Mouse (Mus musculus): Measurements from ENCODE around the gene Cdk4. TPM values are rescaled to one million over a fixed set of nuclear protein-coding genes. Genes with fewer than 3 reads are reported as not detected.

The Cdk4 gene
- polyA plus RNA-seq, 1 experiment from 2014 or later, result 3,194 TPM

- no peaks in the 10 kb centered on the region for H3K36me3 ChIP-seq (ENCODE audit: control insufficient read depth, insufficient read depth, low read length)
- peak overlapping the region; percentile 98 for H3K4me2 ChIP-seq (ENCODE audit: low read depth, severe bottlenecking)
- peak overlapping the region; percentile 90 for H3K4me3 ChIP-seq (ENCODE audit: low read depth, low read length)
- DNase-seq (ENCODE audit: low spot score) (no peak), ATAC-seq (ENCODE audit: insufficient number of reproducible peaks, low FRiP score, low TSS enrichment, low read depth) (no peak; the same call in 1 of the 2 replicates)
- 0 out of 2 replicates have a peak, but pooled peaks cover 4% of the 10 kb centered on the region for H3K4me1 ChIP-seq (ENCODE audit: control insufficient read depth, insufficient read depth, low read length)
- H3K27ac ChIP-seq (replicated peaks; ENCODE audit: low read depth, low read length), result no peak overlapping the region
- no peaks in the 10 kb centered on the region for H3K9me3 ChIP-seq (ENCODE audit: control insufficient read depth, low read length)
- H3K27me3 ChIP-seq (ENCODE audit: control insufficient read depth, insufficient read depth, low read length), result no peaks in the 10 kb centered on the region; the same call in 1 of the 2 replicates
- H3K9ac ChIP-seq (ENCODE audit: low read length), result peak overlapping the region; percentile 63
- 2% methylated on average over 20 of the region's 20 CpGs for WGBS
Measured at GRCm38 (mm10) chr10:127040569-127041214, 22.6 kb upstream of the Cdk4 start.

- Histone ChIP-seq H3K4me2 (ENCODE audit: low read depth, severe bottlenecking) (peak within 1 kb of the TSS; percentile 98), H3K36me3 (ENCODE audit: control insufficient read depth, insufficient read depth, low read length) (no peaks in the 10 kb centered on the region; the same call in 1 of the 2 replicates), H3K9me3 (ENCODE audit: control insufficient read depth, low read length) (no peaks in the 10 kb centered on the region), H3K9ac (ENCODE audit: low read length) (peak within 1 kb of the TSS; percentile 63), H3K4me1 (ENCODE audit: control insufficient read depth, insufficient read depth, low read length) (0 out of 2 replicates have a peak, but pooled peaks cover 4% of the 10 kb centered on the region), H3K27ac (replicated peaks; ENCODE audit: low read depth, low read length) (no peak within 1 kb of the TSS), H3K27me3 (ENCODE audit: control insufficient read depth, insufficient read depth, low read length) (no peaks in the 10 kb centered on the region; the same call in 1 of the 2 replicates), H3K4me3 (ENCODE audit: low read depth, low read length) (peak within 1 kb of the TSS; percentile 90)
- ATAC-seq (ENCODE audit: insufficient number of reproducible peaks, low FRiP score, low TSS enrichment, low read depth) (peak; percentile 74), DNase-seq (ENCODE audit: low spot score) (peak; percentile 66)
- WGBS, result under 1% methylated on average over 27 of the region's 28 CpGs
Measured at GRCm38 (mm10) chr10:127041274-127041766, 22.0 kb upstream of the Cdk4 start, which contains the start of the genes Mettl1 and Eef1akmt3. Gene Mettl1 (plus strand): TSS chr10:127041414. Gene Eef1akmt3 (minus strand): TSS chr10:127041513.

- H3K9me3 ChIP-seq (ENCODE audit: control insufficient read depth, low read length), result no peaks in the 10 kb centered on the region
- no peak overlapping the region for H3K27ac ChIP-seq (replicated peaks; ENCODE audit: low read depth, low read length)
- 0 out of 2 replicates have a peak, but pooled peaks cover 4% of the 10 kb centered on the region for H3K4me1 ChIP-seq (ENCODE audit: control insufficient read depth, insufficient read depth, low read length)
- H3K4me3 ChIP-seq (ENCODE audit: low read depth, low read length), result peak overlapping the region; percentile 90
- DNase-seq (ENCODE audit: low spot score) (peak; percentile 96), ATAC-seq (ENCODE audit: insufficient number of reproducible peaks, low FRiP score, low TSS enrichment, low read depth) (peak; percentile 67)
- H3K9ac ChIP-seq (ENCODE audit: low read length), result peak overlapping the region; percentile 63
- H3K27me3 ChIP-seq (ENCODE audit: control insufficient read depth, insufficient read depth, low read length), result no peaks in the 10 kb centered on the region; the same call in 1 of the 2 replicates
- H3K4me2 ChIP-seq (ENCODE audit: low read depth, severe bottlenecking), result peak overlapping the region; percentile 98
- WGBS, result 0% methylated on average over 44 of the region's 44 CpGs
- no peaks in the 10 kb centered on the region; the same call in 1 of the 2 replicates for H3K36me3 ChIP-seq (ENCODE audit: control insufficient read depth, insufficient read depth, low read length)
Measured at GRCm38 (mm10) chr10:127041774-127042338, 21.5 kb upstream of the Cdk4 start.

GRCm38 (mm10) chr10:127042468-127043115, 20.7 kb upstream of the Cdk4 start:
- no peak overlapping the region for H3K27ac ChIP-seq (replicated peaks; ENCODE audit: low read depth, low read length)
- H3K36me3 ChIP-seq (ENCODE audit: control insufficient read depth, insufficient read depth, low read length), result no peaks in the 10 kb centered on the region; the same call in 1 of the 2 replicates
- peaks cover 1% of the 10 kb centered on the region for H3K27me3 ChIP-seq (ENCODE audit: control insufficient read depth, insufficient read depth, low read length)
- peak overlapping the region; percentile 90 for H3K4me3 ChIP-seq (ENCODE audit: low read depth, low read length)
- H3K4me1 ChIP-seq (ENCODE audit: control insufficient read depth, insufficient read depth, low read length), result 0 out of 2 replicates have a peak, but pooled peaks cover 4% of the 10 kb centered on the region
- peak overlapping the region; percentile 98 for H3K4me2 ChIP-seq (ENCODE audit: low read depth, severe bottlenecking)
- no peaks in the 10 kb centered on the region for H3K9me3 ChIP-seq (ENCODE audit: control insufficient read depth, low read length)
- ATAC-seq (ENCODE audit: insufficient number of reproducible peaks, low FRiP score, low TSS enrichment, low read depth) (0 out of 2 replicates have a peak, but pooled peaks have one; percentile 4), DNase-seq (ENCODE audit: low spot score) (no peak)
- WGBS, result 22% methylated on average over 5 of the region's 5 CpGs
- H3K9ac ChIP-seq (ENCODE audit: low read length), result peak overlapping the region; percentile 63

- H3K4me3 ChIP-seq (ENCODE audit: low read depth, low read length), result no peak overlapping the region; the same call in 1 of the 2 replicates
- 92% methylated on average over 6 of the region's 6 CpGs for WGBS
- no peak overlapping the region for H3K9ac ChIP-seq (ENCODE audit: low read length)
Measured at GRCm38 (mm10) chr10:127043187-127043586, 20.1 kb upstream of the Cdk4 start.

GRCm38 (mm10) chr10:127047954-127048353, 15.4 kb upstream of the Cdk4 start, which contains the start of gene Cyp27b1:
Gene Cyp27b1 (plus strand): TSS chr10:127048250.
- H3K4me2 ChIP-seq (ENCODE audit: low read depth, severe bottlenecking), result no peak within 1 kb of the TSS
- no peak within 1 kb of the TSS for H3K27ac ChIP-seq (replicated peaks; ENCODE audit: low read depth, low read length)
- WGBS, result 30% methylated on average over 5 of the region's 5 CpGs
- no peak for DNase-seq (ENCODE audit: low spot score)
- no peaks in the 10 kb centered on the region for H3K9me3 ChIP-seq (ENCODE audit: control insufficient read depth, low read length)
- ATAC-seq (ENCODE audit: insufficient number of reproducible peaks, low FRiP score, low TSS enrichment, low read depth), result no peak
- H3K4me1 ChIP-seq (ENCODE audit: control insufficient read depth, insufficient read depth, low read length), result 0 out of 2 replicates have a peak, but pooled peaks cover 6% of the 10 kb centered on the region
- peaks cover 39% of the 10 kb centered on the region for H3K27me3 ChIP-seq (ENCODE audit: control insufficient read depth, insufficient read depth, low read length)
- H3K36me3 ChIP-seq (ENCODE audit: control insufficient read depth, insufficient read depth, low read length), result no peaks in the 10 kb centered on the region; the same call in 1 of the 2 replicates
- 0 out of 2 replicates have a peak within 1 kb of the TSS, but pooled peaks have one; percentile 5 for H3K4me3 ChIP-seq (ENCODE audit: low read depth, low read length)
- H3K9ac ChIP-seq (ENCODE audit: low read length), result no peak within 1 kb of the TSS; the same call in 1 of the 2 replicates

More at GRCm38 (mm10) chr10:127043187-127043586, 20.1 kb upstream of the Cdk4 start:
- H3K9me3 ChIP-seq (ENCODE audit: control insufficient read depth, low read length), result no peaks in the 10 kb centered on the region
- no peak overlapping the region for H3K27ac ChIP-seq (replicated peaks; ENCODE audit: low read depth, low read length)
- 0 out of 2 replicates have a peak, but pooled peaks cover 4% of the 10 kb centered on the region for H3K4me1 ChIP-seq (ENCODE audit: control insufficient read depth, insufficient read depth, low read length)
- H3K4me2 ChIP-seq (ENCODE audit: low read depth, severe bottlenecking), result no peak overlapping the region
- ATAC-seq (ENCODE audit: insufficient number of reproducible peaks, low FRiP score, low TSS enrichment, low read depth) (no peak), DNase-seq (ENCODE audit: low spot score) (no peak)
- no peaks in the 10 kb centered on the region; the same call in 1 of the 2 replicates for H3K36me3 ChIP-seq (ENCODE audit: control insufficient read depth, insufficient read depth, low read length)
- peaks cover 7% of the 10 kb centered on the region for H3K27me3 ChIP-seq (ENCODE audit: control insufficient read depth, insufficient read depth, low read length)

- Histone ChIP-seq H3K4me3 (ENCODE audit: low read depth, low read length) (0 out of 2 replicates have a peak overlapping the region, but pooled peaks have one; percentile 5), H3K27me3 (ENCODE audit: control insufficient read depth, insufficient read depth, low read length) (peaks cover 39% of the 10 kb centered on the region), H3K27ac (replicated peaks; ENCODE audit: low read depth, low read length) (no peak overlapping the region), H3K4me1 (ENCODE audit: control insufficient read depth, insufficient read depth, low read length) (0 out of 2 replicates have a peak, but pooled peaks cover 6% of the 10 kb centered on the region), H3K9ac (ENCODE audit: low read length) (no peak overlapping the region), H3K36me3 (ENCODE audit: control insufficient read depth, insufficient read depth, low read length) (no peaks in the 10 kb centered on the region; the same call in 1 of the 2 replicates), H3K9me3 (ENCODE audit: control insufficient read depth, low read length) (no peaks in the 10 kb centered on the region), H3K4me2 (ENCODE audit: low read depth, severe bottlenecking) (peak overlapping the region; percentile 17; the same call in 1 of the 2 replicates)
- DNase-seq (ENCODE audit: low spot score) (no peak), ATAC-seq (ENCODE audit: insufficient number of reproducible peaks, low FRiP score, low TSS enrichment, low read depth) (no peak)
- WGBS, result 5% methylated on average over 35 of the region's 35 CpGs
Measured at GRCm38 (mm10) chr10:127048608-127049394, 14.5 kb upstream of the Cdk4 start.
